In the genomic region with DNA sequence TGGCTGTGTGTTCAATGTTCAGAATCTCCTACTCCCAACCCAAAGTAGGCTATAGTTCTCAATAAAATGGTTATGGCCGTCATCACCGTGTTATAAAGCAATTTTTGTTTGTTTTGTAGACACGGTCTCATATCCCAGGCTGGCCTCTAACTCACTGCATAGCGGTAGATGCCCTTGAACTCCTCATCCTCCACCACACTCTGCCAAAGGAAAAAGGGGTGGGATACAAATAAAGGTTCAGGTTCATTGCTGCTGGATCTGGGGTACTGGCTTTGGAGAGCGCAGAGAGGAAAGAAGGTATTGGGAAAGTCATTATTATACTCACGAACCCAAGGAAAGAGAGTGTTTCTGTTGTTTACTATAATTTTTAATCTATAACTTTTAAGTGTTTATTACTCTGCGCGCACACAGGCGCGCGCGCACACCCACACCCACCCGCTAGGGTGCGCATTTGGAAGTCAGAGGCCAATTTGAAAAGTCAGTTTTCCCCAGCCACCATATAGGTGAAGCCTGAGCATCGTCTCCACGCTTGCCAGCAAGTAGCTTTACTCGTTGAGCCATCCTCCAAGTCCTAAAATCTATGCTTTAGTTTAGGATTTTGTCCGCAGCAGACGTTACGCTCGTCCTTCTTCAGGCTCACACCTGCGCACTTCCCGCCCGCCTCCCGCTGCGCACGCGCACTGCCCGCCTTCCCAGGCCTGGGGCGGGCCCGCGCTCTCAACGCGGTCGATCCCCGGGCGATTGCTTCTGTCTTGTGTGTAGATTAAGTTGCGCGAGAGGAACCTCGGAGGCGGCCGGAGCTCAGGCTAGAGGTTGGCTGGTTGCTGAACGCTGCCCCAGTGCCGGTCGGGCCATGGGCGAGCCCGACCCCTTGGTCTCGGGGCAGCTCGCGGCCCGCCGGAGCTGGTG, we compare ENCODE assay signal across 8 mouse cellular contexts. TPM values are rescaled to one million over a fixed set of nuclear protein-coding genes. Genes with fewer than 3 reads are reported as not detected.
A peak's percentile ranks its signal among the peaks of the same experiment; 100 is the strongest.
DNase-seq lines count a peak whose midpoint lies in the region; ATAC-seq lines count a peak whose summit lies in the region.

Gene Rnf8, plus strand, starts transcription at position 676 of the 909 bp plus-strand sequence.
Gene Gm28043, plus strand, starts transcription at position 762 of the 909 bp plus-strand sequence.

- H3K9me3 ChIP-seq in hindbrain, embryonic 11.5 days (ENCODE audit: control insufficient read depth, low read length) = no peaks in the 10 kb centered on the region

- 2% methylated on average over 52 of the region's 52 CpGs for WGBS in hindbrain, embryonic 11.5 days

- H3K36me3 ChIP-seq in hindbrain, embryonic 11.5 days (ENCODE audit: control insufficient read depth, insufficient read depth, low read length) = no peaks in the 10 kb centered on the region

- H3K4me3 ChIP-seq in hindbrain, embryonic 11.5 days (ENCODE audit: low read depth, low read length) = peak within 1 kb of the TSS; percentile 80

- H3K4me1 ChIP-seq in hindbrain, embryonic 11.5 days (replicated peaks; ENCODE audit: control insufficient read depth, insufficient read depth, low read length) = 0 out of 2 replicates have a peak, but pooled peaks cover 4% of the 10 kb centered on the region

- peak within 1 kb of the TSS; percentile 83 for H3K4me2 ChIP-seq in hindbrain, embryonic 11.5 days (replicated peaks; ENCODE audit: low read depth, low read length)

- H3K27ac ChIP-seq in hindbrain, embryonic 11.5 days (ENCODE audit: low read depth, low read length) = peak within 1 kb of the TSS; percentile 96

- peak; percentile 97 for DNase-seq in Muller cell, postnatal 12 days (ENCODE audit: inconsistent ontology term)
- peak; percentile 93 for DNase-seq in cerebellum, adult 9-11 months
- peak; percentile 85 to 94 for DNase-seq in frontal cortex, adult 2 months (ENCODE audit: extremely low spot score in 1 of 2, low spot score in 1 of 2)
- peak; percentile 96 for DNase-seq in hindbrain, embryonic 11.5 days (ENCODE audit: low spot score)
- DNase-seq in layer of hippocampus, postnatal 10 days (ENCODE audit: low spot score in 2 of 2) = peak; percentile 93 to 96
- DNase-seq in lung, postnatal 10 days = peak; percentile 95
- DNase-seq in ovary, postnatal 36 days (ENCODE audit: low spot score) = peak; percentile 94
- peak; percentile 95 for DNase-seq in thymus, postnatal 25 days

- peak within 1 kb of the TSS; percentile 90 for H3K9ac ChIP-seq in hindbrain, embryonic 11.5 days (ENCODE audit: low read depth, low read length)

- H3K27me3 ChIP-seq in hindbrain, embryonic 11.5 days (ENCODE audit: control insufficient read depth, insufficient read depth, low read length) = no peaks in the 10 kb centered on the region

- ATAC-seq in hindbrain, embryonic 11.5 days (ENCODE audit: low FRiP score) = peak; percentile 92

RNA-seq across cellular contexts. Expression of gene Rnf8, which starts in this region (rescaled TPM):
- 61.7 and 62.8 TPM in 2 replicates for polyA plus RNA-seq in frontal cortex, adult 2 months (2012; rRNA removed)
- polyA plus RNA-seq in hindbrain, embryonic 11.5 days (2014; fragmentation: Nextera tagmentation; extraction: Ambion mirVana) = 113 and 116 TPM in 2 replicates
- total RNA-seq in layer of hippocampus, postnatal 10 days (2021) = 10 to 100 TPM; 46.1 to 49.9 TPM

RNA-seq across cellular contexts. Expression of gene Gm28043, which starts in this region (rescaled TPM):
- polyA plus RNA-seq in frontal cortex, adult 2 months (2012; rRNA removed) = 2.7 and 3.3 TPM in 2 replicates
- 2.9 and 3.2 TPM in 2 replicates for polyA plus RNA-seq in hindbrain, embryonic 11.5 days (2014; fragmentation: Nextera tagmentation; extraction: Ambion mirVana)
- 1 to 10 TPM; 3.1 to 6.1 TPM for total RNA-seq in layer of hippocampus, postnatal 10 days (2021)

Comparison
In these comparisons a context has a peak if more than half of its experiments do, and no peak if none do; other contexts are left out.
1. Peak in every context shown above with its lines: DNase-seq, ATAC-seq, H3K4me3 ChIP-seq and H3K27ac ChIP-seq.